Mouse (Mus musculus) MEL (cell line): ENCODE measurements at regions not wholly inside any gene's neighbourhood (a gene's known extent, or its start where the extent isn't known, plus 50 kb on each side); places are given as distances from the start of the nearest gene placed in this dataset.

Experiments used
- CHD1 ChIP-seq: IDR thresholded peaks from 2 replicates; pipeline ENCODE4 v1.6.1; 2012; ENCODE audit warnings: low read depth, mild to moderate bottlenecking, inconsistent platforms, low read length, improper control_type of control experiment
- CHD2 ChIP-seq: IDR thresholded peaks from 2 replicates; pipeline ENCODE4 v1.6.1; 2011; ENCODE audit warnings: low read length, improper control_type of control experiment
- CTCF ChIP-seq, 3 experiments: IDR thresholded peaks in 2 of 3; conservative IDR thresholded peaks in 1 of 3; 2 replicates each; pipeline ENCODE4 v1.5.1; 2011 to 2012; ENCODE audit warnings: low read length in 3 of 3, low read depth in 2 of 3, mild to moderate bottlenecking in 2 of 3, improper control_type of control experiment in 1 of 3, inconsistent platforms in 1 of 3, mixed read lengths in 1 of 3, moderate library complexity in 1 of 3; ENCODE audit not compliant: control insufficient read depth in 1 of 3, insufficient read depth in 1 of 3, poor library complexity in 1 of 3, severe bottlenecking in 1 of 3
- EP300 ChIP-seq, 2 experiments: IDR thresholded peaks; 2 replicates each; pipeline ENCODE4 v1.6.1; 2011; ENCODE audit warnings: improper control_type of control experiment in 2 of 2, low read length in 2 of 2, low read depth in 1 of 2, mild to moderate bottlenecking in 1 of 2
- ETS1 ChIP-seq: IDR thresholded peaks from 2 replicates; pipeline ENCODE4 v1.6.1; 2012; ENCODE audit warnings: low read depth, mild to moderate bottlenecking, inconsistent platforms, low read length, improper control_type of control experiment, moderate library complexity
- GATA1 ChIP-seq: IDR thresholded peaks from 2 replicates; pipeline ENCODE4 v1.6.1; 2011; ENCODE audit warnings: low read depth, low read length, improper control_type of control experiment
- MYC ChIP-seq: IDR thresholded peaks from 2 replicates; pipeline ENCODE4 v1.6.1; 2011; ENCODE audit warnings: low read depth, mild to moderate bottlenecking, low read length, improper control_type of control experiment, moderate library complexity
- POLR2A ChIP-seq, 2 experiments: IDR thresholded peaks; 2 replicates each; pipeline ENCODE4 v1.6.1; 2011 to 2012; ENCODE audit warnings: low read length in 2 of 2, mild to moderate bottlenecking in 2 of 2, control low read depth in 1 of 2, improper control_type of control experiment in 1 of 2, low read depth in 1 of 2, moderate library complexity in 1 of 2; ENCODE audit not compliant: control insufficient read depth in 1 of 2, insufficient read depth in 1 of 2, poor library complexity in 1 of 2
- RCOR1 ChIP-seq: IDR thresholded peaks from 2 replicates; pipeline ENCODE4 v1.6.1; 2012; ENCODE audit warnings: low read depth, mild to moderate bottlenecking, inconsistent platforms, low read length, improper control_type of control experiment
- SIN3A ChIP-seq: IDR thresholded peaks from 2 replicates; pipeline ENCODE4 v1.6.1; 2012; ENCODE audit warnings: low read length, improper control_type of control experiment, inconsistent platforms
- TAL1 ChIP-seq: IDR thresholded peaks from 2 replicates; pipeline ENCODE4 v1.6.1; 2012; ENCODE audit warnings: mild to moderate bottlenecking, inconsistent platforms, low read length, moderate library complexity, mixed read lengths
- USF1 ChIP-seq: IDR thresholded peaks from 2 replicates; pipeline ENCODE4 v1.6.1; 2014; ENCODE audit warnings: low read depth, mild to moderate bottlenecking, inconsistent platforms, low read length, improper control_type of control experiment, moderate library complexity

DNA sequence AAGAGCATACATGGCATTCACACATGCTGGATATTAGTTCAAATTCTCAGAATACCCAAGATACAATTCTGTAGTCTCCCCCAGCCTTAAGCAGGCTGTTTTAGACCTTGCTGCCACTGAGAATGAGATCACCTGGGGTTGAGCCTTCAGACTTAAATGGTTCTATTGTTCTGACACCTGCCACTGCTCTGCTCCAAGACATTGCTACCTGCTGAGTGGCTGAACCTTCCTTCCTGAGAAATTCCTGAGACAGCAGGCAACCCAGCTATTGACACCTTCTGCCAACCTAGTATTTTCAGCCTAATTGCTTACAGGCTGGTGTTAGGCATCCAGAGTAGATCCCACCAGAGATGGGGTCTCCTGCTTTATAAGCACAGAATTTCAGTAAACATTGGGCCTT lies 159.9 kb downstream of the 4932411N23Rik start:
- TF ChIP-seq GATA1 (no peak), CTCF (IDR thresholded peaks at IDR 0.05 in 2 of 3, conservative IDR thresholded peaks at IDR 0.05 in 1 of 3; ENCODE audit: control insufficient read depth in 1 of 3, insufficient read depth in 1 of 3, low read depth in 2 of 3, low read length in 3 of 3, poor library complexity in 1 of 3, severe bottlenecking in 1 of 3) (no peak), EP300 (IDR thresholded peaks at IDR 0.05; ENCODE audit: low read depth in 1 of 2, low read length in 2 of 2) (no peak), MYC (no peak), CHD2 (no peak), USF1 (no peak), POLR2A (IDR thresholded peaks at IDR 0.05; ENCODE audit: control insufficient read depth in 1 of 2, insufficient read depth in 1 of 2, low read depth in 1 of 2, low read length in 2 of 2, poor library complexity in 1 of 2) (no peak), SIN3A (no peak), RCOR1 (no peak), CHD1 (no peak), TAL1 (no peak), ETS1 (no peak)
